Mouse (Mus musculus) testis, adult 2 months (tissue): Measurements from ENCODE around the gene Helq.

Source experiments
- CTCF ChIP-seq: fragments of 200-500 bp; IDR thresholded peaks from 2 replicates; pipeline ENCODE4 v1.5.1; 2012; ENCODE audit warnings: low read depth, mild to moderate bottlenecking, inconsistent platforms, low read length, moderate library complexity; ENCODE audit not compliant: control insufficient read depth, insufficient read depth, insufficient replicate concordance
- POLR2A ChIP-seq: fragments of 200-500 bp; IDR thresholded peaks from 2 replicates; pipeline ENCODE4 v1.6.1; 2012; ENCODE audit warnings: low read depth, mild to moderate bottlenecking, inconsistent platforms, low read length, moderate library complexity; ENCODE audit not compliant: control insufficient read depth

GRCm38 (mm10) chr5:100794084-100794483 lies 4.3 kb downstream of the Helq start:
- TF ChIP-seq CTCF, result no peak
- TF ChIP-seq POLR2A, result no peak
